Comparison of ENCODE assay signal across 7 mouse cellular contexts in the genomic region with DNA sequence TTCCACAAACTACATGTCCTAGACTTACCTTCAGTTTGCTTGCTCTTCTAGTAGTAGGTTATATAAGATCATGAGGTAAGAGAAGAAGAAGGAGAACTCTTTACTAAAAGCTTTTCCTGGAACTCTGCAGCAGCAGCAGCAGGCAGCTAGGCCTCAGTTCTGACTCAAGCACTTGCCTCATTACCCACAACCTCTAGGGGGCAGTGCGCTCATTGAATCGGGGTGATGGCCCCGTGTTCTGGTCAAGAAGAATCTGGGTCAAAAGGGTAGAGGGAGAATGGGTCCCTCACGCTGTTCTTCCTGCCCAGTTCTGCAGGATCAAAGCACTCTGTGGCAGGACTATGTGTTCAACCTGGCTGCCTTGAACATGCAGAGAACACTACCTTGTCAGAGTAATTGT.
A peak's percentile ranks its signal among the peaks of the same experiment; 100 is the strongest.
DNase-seq lines count a peak whose midpoint lies in the region; ATAC-seq and TF ChIP-seq lines count a peak whose summit lies in the region.

No protein-coding gene starts in this region.

- H3K4me3 ChIP-seq in liver, embryonic 11.5 days (ENCODE audit: low read depth, low read length): no peak overlapping the region
- no peak overlapping the region for H3K4me3 ChIP-seq in G1E (ENCODE audit: low read depth, low read length)

- ATAC-seq in liver, embryonic 11.5 days (replicated peaks; ENCODE audit: low FRiP score): no peak
- no peak for ATAC-seq in G1E (ENCODE audit: extremely low read depth, insufficient number of reproducible peaks, low FRiP score, poor library complexity, severe bottlenecking)

- no peaks in the 10 kb centered on the region for H3K9me3 ChIP-seq in liver, embryonic 11.5 days (ENCODE audit: control insufficient read depth, low read length)
- no peaks in the 10 kb centered on the region for H3K9me3 ChIP-seq in G1E (replicated peaks)

- no peak overlapping the region for H3K4me2 ChIP-seq in liver, embryonic 11.5 days

- peak; percentile 50 for TF ChIP-seq CTCF in G1E (IDR thresholded peaks at IDR 0.05; ENCODE audit: low read depth, low read length)

- H3K4me1 ChIP-seq in liver, embryonic 11.5 days (replicated peaks; ENCODE audit: control insufficient read depth, insufficient read depth, low read length): no peaks in the 10 kb centered on the region
- H3K4me1 ChIP-seq in G1E (ENCODE audit: insufficient read depth, low read depth, low read length): no peaks in the 10 kb centered on the region

- H3K9ac ChIP-seq in liver, embryonic 11.5 days (ENCODE audit: low read depth, low read length): no peak overlapping the region

- 31% methylated on average over 4 of the region's 4 CpGs for WGBS in liver, embryonic 11.5 days

- DNase-seq in liver (peak; percentile 25), G1E (ENCODE audit: low spot score) (peak; percentile 4)
- no peak for DNase-seq in liver, embryonic 11.5 days (ENCODE audit: low spot score)
- peak; percentile 63 for DNase-seq in adrenal gland, postnatal 14 days
- DNase-seq in retina, postnatal 1 day: peak; percentile 36
- DNase-seq in frontal cortex, postnatal 10 days (ENCODE audit: low spot score in 2 of 2): no peak
- no peak for DNase-seq in left cerebral cortex, adult 8-10 months (ENCODE audit: low spot score in 2 of 2)

- no peaks in the 10 kb centered on the region for H3K36me3 ChIP-seq in liver, embryonic 11.5 days (ENCODE audit: control insufficient read depth, insufficient read depth, low read length)
- H3K36me3 ChIP-seq in G1E (replicated peaks): no peaks in the 10 kb centered on the region

- H3K27ac ChIP-seq in liver, embryonic 11.5 days (ENCODE audit: low read depth, low read length): no peak overlapping the region

- H3K27me3 ChIP-seq in liver, embryonic 11.5 days (replicated peaks; ENCODE audit: control insufficient read depth, insufficient read depth, low read length): no peaks in the 10 kb centered on the region
- no peaks in the 10 kb centered on the region; the same call in 1 of the 2 replicates for H3K27me3 ChIP-seq in G1E (ENCODE audit: insufficient read depth, low read length)

Comparison
In these comparisons a context has a peak if more than half of its experiments do, and no peak if none do; other contexts are left out.
1. DNase-seq: peak in liver (single experiment), G1E (single experiment), adrenal gland, postnatal 14 days (single experiment) and retina, postnatal 1 day (single experiment); none in liver, embryonic 11.5 days (single experiment), frontal cortex, postnatal 10 days (0 of 2) and left cerebral cortex, adult 8-10 months (0 of 2).